Mouse (Mus musculus) large intestine, adult 2 months (tissue): Measurements from ENCODE around the gene Klhl8. TPM values are rescaled to one million over a fixed set of nuclear protein-coding genes. Genes with fewer than 3 reads are reported as not detected.

Experiments used
- DNase-seq: peaks from one replicate; pipeline ENCODE4 v3.0.0-alpha.2; 2012; ENCODE audit warnings: low read depth, low spot score
- WGBS: fragments of 180-500 bp; shearing (Covaris S2); methylation state at CpG from one replicate; pipeline ENCODE4 v1.1.7; 2018; 5-methylcytosine and 5-hydroxymethylcytosine counted together
- polyA plus RNA-seq: library from polyadenylated mRNA; depleted of rRNA; stranded (reverse); fragments of >200 nt; gene quantifications from 2 replicates; pipeline ENCODE4 v1.2.3, GENCODE M21; 2012

Gene Klhl8
- polyA plus RNA-seq, 1 experiment = 2.4 TPM

DNA sequence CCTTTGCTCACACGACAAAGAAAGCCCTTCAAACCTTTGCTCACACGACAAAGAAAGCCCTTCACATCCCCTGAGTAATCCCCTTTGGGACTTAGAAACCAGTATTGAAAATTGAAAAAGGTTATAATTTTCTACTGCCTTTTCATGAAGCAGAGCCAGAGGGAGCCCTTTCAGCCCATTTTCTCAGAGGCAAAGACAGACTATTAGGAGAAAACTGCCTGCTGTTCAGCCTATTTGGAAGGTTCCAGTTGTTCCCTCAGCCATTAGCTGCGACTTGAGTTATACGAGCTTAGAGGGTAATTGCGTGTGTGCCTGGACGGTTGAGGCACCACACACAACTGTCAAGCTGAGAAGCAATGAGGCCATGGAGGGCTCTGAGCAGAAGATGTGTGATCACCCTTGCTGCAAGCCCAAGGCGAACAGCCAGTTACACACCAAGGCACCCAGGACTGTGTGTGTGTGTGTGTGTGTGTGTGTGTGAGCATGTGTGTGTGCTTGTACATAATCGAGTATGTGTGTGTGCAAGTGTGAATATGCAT, 6.4 kb upstream of the Klhl8 start:
- DNase-seq = no peak
- 44% methylated on average over 8 of the region's 8 CpGs for WGBS

DNA sequence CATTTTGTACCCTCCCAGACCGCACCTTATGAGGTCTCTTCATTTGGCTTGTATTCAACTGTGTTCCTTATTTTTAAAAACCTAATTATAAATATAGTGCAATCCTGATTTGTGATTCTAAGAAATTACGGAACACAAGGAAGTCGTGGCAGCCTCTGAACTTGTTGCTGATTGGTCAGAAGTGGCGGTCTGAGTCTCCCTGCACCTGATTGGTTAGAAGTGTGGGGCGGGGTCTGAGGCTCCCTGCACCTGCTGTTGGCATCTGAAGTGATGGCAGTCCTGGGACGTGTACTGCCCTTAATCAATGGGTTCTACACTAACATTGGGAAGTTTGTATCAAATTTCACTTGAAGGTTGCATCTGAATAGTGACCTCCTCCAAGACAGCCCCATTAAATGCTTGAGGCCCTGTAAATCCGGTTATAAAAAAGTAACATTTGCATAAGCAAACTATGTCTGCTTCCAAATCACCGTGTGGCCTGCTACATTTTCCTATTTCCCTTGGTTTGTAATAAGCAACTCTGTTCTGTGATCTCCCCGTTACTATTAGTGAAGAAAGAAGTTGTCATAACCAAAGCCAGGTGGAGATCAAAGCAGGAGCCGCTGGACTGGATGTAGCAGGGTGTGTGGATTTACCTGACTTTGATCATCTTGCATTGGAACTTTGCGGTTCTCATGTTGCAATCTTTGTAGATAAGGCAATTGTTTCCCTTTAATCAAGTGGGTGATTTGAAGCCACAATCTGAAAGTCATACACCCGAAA, 5.7 kb upstream of the Klhl8 start:
- DNase-seq = peak; percentile 47

DNA sequence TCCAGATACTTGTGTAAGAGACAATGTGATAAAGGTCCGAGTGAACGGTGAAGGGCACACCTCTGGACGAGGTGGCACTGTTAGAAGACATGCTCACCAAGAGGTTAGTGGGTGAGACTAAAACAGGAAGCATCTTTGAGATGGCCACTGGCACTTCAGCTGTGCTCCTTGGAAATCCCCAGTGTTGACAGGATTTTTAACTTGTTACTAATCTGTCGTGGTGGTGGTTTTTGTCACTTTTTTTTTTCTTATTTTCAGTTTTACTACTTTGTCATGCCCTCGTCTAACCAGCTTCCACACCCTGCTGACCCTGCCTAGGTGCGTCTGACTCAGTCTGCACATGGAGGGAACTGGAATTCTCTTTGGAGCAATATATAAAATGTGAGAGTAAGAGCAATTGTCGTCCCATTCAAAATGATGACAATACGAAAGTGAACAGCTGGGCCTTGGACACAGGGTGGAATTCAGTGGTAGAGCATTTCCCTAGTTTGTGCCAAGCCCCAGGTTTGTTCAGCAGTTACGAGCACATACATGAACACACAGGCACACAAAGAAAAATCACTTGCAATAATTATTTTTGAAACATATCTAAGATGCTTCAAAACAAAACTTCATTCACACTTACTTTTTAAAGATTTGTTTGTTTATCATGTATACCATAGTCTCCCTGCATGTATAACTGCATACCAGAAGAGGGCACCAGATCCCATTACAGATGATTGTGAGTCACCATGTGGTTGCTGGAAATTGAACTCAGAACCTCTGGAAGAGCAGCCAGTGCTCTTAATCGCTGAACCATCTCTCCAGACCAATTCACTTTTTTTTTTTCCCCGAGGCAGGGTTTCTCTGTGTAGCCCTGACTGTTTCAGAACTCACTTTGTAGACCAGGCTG, 3.5 kb upstream of the Klhl8 start:
- no peak for DNase-seq

More for the DNA sequence above, 5.7 kb upstream of the Klhl8 start:
- 30% methylated on average over 12 of the region's 12 CpGs for WGBS

DNA sequence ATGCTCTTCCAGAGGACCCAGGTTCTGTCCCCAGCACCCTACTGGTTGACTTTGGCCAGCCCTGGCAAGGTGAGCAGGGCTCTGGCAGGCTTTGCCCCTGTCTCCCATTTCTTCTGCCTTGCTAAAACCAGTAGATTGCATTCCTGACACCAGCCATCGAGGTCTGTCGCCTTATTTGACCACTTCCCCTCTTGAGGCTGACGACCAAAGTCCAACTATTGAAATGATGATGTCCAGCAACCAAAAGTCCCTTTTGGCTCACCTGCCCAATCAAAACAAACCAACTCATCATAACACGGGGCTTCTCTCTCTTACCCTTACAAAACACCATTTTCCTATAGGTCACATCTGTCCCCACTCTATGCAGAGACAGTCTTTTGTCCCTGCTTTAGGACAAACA, 2.1 kb upstream of the Klhl8 start:
- 51% methylated on average over 4 of the region's 4 CpGs for WGBS
- DNase-seq = no peak

More for the DNA sequence above, 3.5 kb upstream of the Klhl8 start:
- WGBS = 50% methylated on average over 11 of the region's 11 CpGs

DNA sequence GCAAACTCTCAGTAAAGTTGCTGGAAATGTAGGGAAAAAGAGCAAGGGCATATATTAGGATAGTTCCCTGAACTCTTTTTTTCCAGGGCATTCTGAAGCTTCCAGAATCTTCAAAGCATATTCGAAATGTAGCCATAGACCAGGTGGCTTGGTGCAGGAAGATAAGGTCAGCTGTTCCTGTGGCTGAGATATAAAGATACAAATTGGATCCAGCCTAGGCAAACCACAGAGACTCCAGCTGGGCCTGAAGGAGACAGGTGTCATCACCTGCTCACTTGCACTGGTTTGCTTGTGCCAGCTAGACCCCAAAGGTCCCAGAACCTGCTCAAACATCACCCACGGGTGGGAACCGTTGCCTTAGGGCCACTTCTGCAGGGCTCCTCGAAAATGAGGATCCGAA, 496 bp upstream of the Klhl8 start:
- DNase-seq = no peak
- WGBS = 72% methylated on average over 5 of the region's 5 CpGs

DNA sequence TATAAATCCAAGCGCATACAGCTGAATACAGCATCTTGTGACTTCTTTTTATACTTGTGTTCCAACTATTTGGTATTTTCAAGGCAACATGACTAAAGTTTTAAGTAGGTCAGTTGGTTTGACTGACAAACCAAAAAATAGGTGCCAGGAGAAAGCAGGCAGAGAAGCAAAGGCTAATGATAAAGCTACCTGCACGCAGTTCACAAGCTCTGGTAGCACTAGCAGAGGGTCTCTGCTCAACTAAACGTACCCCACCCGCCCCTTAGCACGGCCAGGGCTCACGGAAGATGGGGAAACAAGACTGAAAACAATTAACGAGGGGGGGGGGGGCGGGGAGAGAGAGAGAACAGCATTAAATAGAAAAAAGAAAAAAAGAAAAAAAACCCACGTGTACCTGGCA, 903 bp downstream of the Klhl8 start:
- WGBS = 32% methylated on average over 8 of the region's 9 CpGs
- DNase-seq = no peak

DNA sequence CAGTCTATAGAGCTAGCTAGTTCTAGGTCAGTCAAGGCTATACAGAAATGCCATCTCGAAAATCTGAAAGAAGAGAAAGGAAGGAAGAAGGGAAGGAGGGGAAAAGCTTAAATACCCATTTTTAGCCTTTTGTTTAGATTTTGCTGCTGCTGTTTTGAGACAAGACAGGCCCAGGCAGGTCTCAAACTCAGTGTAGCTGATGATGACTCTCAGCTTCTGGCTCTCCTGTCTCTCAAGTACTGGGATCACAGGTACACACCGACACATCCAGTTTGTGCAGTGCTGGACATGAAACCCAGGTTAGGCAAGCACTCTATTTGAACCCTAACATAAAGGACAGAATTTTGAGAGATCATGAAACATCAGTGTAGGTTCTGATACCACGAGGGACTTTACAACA, 1.6 kb downstream of the Klhl8 start:
- DNase-seq = no peak
- WGBS = 82% methylated on average over 3 of the region's 3 CpGs

DNA sequence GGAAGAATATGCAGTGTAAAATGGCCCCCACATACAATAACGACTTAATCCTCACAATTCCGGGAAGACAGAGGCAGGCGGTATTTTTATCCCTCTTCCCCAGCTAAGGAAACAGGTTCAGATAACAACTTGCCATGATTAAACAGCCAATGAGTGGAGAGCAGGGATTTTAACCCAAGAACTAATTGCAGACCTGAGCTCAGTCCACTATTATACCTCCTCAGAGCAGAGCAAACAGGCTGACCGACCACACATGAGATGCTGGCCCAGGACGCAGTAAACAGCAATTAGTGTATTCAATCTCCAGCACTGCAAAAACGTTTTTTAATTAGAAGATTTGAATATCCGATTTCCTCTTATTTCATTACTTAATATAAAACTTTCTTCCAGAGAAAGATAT, 2.2 kb downstream of the Klhl8 start:
- DNase-seq = no peak
- WGBS = 77% methylated on average over 7 of the region's 7 CpGs

DNA sequence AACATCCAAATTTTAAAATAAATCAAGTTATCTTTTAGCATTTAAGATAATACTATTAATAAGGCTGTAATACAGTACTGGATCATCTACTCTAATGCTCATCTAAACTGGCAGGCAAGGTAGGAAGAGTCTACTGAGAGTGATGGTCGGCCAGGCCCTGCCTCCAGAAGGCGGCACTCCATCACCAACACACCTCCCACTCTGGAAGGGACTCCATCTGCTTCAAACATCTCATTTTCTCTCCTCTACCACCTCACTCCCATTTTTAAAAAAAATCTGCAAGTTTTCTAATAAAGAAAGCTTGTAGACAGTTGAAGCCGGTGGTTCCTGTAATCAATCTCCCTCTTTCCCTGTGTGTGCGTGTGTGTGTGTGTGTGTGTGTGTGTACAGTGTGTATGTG, 3.2 kb downstream of the Klhl8 start:
- 87% methylated on average over 4 of the region's 4 CpGs for WGBS
- no peak for DNase-seq

DNA sequence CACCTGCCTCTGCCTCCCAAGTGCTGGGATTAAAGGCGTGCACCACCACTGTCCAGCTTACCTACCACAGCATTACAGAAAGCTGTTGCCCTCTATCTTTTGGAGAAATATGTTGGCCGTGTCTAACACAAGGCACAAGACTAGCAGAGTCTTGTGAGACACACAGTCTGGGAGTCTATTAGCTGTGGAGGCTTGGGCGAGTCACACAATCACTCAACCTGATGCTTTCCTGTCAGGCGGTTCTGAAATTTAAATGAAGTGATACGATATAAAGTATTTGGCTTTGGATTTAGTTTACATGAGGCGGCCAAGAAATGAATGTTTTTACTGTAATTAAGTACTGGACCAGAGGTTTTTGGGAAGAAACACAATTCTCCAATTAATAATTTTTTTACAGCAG, 4.9 kb downstream of the Klhl8 start:
- WGBS = 85% methylated on average over 6 of the region's 6 CpGs

DNA sequence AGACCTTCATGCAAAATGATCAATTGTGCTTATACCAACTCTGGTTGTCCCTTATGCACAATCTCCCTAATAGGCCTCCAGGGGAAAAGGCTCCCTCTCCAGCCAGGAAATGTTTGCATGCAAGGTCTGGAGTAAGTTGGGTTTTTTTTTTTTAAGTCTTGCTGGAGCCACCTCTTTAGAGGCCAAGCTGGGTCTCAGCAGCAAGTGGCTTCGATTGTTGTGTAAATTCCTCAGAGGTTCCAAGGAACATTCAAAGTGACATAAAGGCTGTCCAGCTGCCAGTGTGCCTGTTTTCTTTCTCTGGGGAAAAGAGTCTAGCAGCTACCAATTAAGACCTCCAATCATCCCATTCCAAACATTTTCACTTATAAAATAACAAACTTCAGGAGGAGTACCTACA, 12.7 kb downstream of the Klhl8 start:
- 29% methylated on average over 1 of the region's 1 CpGs for WGBS
- DNase-seq = no peak

More for the DNA sequence above, 4.9 kb downstream of the Klhl8 start:
- no peak for DNase-seq

DNA sequence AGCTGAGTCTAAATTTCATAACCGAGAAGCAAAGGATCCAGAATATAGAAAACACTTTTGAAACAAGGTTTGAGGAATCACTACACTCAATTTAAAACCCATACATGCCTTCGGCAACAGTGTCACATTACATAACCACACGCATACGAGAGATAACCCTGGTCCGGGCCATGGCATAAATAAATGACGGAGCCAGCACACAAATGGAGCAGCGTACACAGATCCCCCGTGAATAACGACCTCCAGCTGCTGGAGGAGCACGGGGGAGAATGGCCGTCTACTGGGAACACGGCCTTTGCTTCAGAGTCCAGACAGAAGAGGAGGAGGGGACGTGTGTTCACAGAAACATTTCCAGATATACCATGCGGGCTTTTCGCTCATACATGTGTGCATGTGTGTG, 21.3 kb downstream of the Klhl8 start:
- WGBS = 74% methylated on average over 15 of the region's 15 CpGs
- DNase-seq = no peak

DNA sequence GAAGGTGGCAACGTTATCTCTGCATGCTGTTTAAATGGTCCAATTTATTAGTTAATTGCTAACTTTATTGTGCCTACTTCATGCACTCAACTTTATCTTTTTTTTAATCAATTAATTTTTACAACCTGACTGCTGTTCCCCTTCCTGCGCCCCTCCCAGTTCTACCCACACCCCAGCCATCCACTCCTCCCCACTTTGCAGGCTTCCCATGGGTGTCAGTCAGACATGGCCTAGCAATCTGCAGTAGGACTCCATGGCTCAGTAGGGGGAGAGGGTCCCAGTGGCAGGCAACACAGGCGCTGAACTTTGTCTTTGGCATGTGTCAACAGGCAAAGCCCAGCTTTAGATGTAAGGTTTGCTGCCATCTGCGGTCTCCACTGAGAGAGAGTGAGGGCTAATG, 47.3 kb downstream of the Klhl8 start:
- no peak for DNase-seq
- WGBS = 80% methylated on average over 4 of the region's 4 CpGs

DNA sequence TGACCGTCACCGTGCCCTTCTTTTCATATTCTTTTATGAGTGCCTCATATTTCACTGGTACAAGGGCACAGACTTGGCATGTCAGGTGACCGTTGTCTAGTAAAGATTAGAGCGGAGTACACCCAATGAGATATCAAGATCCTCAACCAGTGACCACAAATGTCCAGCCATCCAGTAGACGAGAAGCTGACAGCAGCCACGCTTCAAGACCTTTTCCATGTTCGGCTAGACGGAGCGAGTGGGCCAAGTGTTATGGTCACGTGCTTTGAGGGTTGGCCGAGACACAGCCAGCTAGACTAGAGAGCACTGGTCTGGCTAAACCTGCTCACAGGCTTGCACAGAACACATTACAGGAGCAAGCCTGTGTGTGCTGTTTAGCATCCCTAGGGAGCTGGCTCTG, 50.4 kb downstream of the Klhl8 start:
- 91% methylated on average over 11 of the region's 11 CpGs for WGBS
- DNase-seq = no peak

DNA sequence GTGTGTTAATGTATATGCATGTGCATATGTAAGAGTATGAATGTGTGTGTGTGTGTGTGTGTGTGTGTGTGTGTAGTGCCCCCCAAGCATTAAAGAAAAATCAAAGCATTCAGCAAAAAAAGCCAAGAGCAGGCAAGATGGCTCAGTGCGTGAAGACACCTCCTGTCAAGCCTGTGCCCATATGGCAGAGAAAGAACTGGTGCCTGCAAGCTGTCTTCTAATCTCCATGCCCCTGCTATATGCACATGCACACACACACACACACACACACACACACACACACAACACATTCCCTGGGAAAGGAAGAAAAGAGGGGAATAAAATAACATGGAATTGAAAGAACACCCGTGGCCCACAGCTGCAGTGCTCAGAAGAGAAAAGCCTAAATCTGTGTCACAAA, 53.9 kb downstream of the Klhl8 start:
- DNase-seq = no peak
- WGBS = 83% methylated on average over 2 of the region's 2 CpGs

DNA sequence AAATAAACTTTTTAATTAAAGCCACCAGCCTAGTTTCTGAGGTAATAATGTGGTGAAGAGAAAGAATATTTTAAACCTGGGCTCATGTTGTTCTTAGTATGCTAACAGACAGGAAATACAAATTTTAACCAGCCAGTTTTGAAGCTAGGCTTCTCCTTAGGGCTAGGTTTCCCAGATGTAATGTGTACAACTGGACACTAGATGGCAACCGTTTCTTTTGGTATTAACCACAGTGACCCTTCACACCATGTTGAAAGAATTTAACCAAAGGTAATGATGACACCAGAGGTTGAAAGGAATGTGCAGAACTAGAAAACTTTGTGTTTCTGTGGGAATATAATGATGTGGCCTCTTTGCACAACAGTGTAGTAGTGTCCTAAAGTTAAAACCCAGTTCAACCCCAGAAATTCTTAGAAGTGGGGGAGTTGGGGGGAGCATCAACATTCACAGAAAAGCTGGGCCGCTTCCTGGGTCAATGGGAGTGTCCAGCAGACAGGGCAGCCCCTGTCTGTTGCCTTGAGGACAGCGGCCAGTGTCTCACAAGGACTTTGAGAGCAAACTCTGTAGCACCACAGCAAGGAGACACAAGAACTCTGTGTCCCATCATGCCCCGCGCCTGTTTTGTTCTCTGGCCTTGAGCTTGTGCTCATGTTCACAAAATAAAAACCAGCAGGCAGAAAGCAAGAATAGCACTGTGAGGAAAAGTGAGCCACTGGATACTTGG, 54.6 kb downstream of the Klhl8 start:
- WGBS = 62% methylated on average over 5 of the region's 5 CpGs
- peak; percentile 21 for DNase-seq

DNA sequence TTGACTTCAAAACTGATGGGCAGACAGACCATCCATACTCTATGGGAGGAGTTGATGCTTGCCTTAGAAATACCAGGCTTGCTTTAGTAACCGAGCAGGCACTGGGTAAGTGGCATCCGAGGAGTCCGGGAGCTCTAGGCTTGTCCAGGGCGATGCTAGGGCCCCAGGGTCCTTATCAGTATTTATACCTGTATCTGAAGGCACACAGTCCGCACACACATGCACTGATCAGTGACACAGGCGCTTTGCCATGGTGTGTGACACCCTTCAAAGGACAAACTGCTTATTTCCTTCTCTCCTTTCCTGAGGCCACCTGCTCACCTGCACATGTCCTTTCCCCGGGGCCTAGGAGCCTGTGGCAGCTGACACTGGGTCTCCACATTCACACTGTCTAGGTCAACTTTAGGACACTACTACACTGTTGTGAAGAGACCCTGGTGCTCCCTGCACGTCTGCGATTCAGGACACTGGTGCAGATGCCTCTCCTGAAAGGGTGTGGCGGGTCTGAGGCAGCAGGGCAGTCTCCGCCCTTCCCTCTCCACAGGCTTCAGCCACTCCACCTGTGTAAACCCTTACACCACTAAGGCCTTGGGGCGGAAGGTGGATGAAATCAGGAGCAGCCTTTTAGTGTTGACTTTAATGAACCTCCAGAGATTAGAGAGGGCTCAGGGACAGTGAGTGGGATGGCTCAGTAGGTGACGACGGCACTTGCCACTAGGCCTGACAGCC, 55.4 kb downstream of the Klhl8 start:
- peak; percentile 24 for DNase-seq
- WGBS = 43% methylated on average over 14 of the region's 14 CpGs

DNA sequence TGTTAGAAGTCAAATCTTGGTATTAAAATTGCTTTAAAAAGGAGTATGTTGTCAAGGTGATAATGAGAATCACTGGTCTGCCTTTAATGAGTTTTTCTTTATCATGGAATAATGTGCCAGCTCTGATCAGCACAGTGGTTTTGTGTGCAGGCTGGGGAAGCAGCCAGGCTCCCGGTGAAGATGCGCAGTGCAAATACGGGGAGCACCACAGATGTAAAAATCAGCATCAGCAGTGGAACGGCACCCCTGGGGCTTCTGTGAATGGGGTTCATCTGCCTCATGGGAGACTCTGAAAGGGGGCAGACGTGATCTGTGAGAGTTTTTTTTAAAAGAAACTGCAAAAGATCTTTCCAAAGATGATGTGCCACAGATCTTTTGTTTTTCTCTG, 56.3 kb downstream of the Klhl8 start:
- no peak for DNase-seq
- 92% methylated on average over 5 of the region's 5 CpGs for WGBS

DNA sequence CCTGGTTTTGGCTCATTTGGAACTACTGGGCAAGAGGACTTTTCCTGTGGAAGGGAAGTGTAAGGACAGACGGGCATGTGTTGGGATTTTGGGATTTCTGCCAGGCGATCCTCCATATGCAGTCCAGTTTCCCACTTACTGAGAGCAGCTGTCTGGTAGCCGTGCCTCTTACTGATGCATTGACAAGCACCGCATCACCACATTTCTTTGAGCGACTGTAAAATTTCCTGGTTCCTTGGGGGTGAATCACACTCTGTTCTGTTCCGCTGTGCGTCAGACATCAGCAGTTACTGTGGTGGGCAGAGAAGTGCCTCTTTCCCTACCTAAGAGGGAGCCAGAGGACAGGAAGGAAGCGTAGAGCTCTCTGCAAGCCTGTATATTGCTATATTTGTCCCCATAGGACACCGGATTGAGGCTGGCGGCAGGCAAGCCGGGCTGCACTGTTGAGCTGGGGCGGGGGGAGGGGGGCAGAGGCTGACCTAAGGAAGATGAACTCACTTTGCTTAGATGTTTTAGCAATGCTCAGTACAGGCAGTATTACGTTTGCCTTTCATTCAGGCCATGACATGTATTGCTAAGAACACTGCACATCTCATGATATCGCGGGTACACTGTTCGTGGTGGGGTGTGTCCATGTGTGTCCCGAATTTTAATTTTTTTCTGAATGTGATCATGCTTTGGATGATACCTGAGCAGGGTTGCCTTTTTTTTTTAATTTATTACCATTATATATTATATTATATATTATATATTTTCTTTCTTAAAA, 56.8 kb downstream of the Klhl8 start:
- no peak for DNase-seq
- WGBS = 74% methylated on average over 17 of the region's 17 CpGs
